Mouse (Mus musculus): ENCODE data around the gene Usp48.

The Usp48 gene

GRCm38 (mm10) chr4:137687234-137687825, 93.8 kb downstream of the Usp48 start:
- no peak for DNase-seq (ENCODE audit: low read depth)

GRCm38 (mm10) chr4:137692107-137692902, 98.8 kb downstream of the Usp48 start:
- no peak for DNase-seq (ENCODE audit: low read depth)

GRCm38 (mm10) chr4:137695300-137695699, 101.7 kb downstream of the Usp48 start:
- DNase-seq (ENCODE audit: low read depth): no peak

- no peak for DNase-seq (ENCODE audit: low read depth)
Observed at GRCm38 (mm10) chr4:137695900-137696299, 102.3 kb downstream of the Usp48 start.

GRCm38 (mm10) chr4:137697156-137697885, 103.8 kb downstream of the Usp48 start:
- DNase-seq (ENCODE audit: low read depth): no peak

- DNase-seq (ENCODE audit: low read depth): no peak
Observed at GRCm38 (mm10) chr4:137698076-137698985, 104.8 kb downstream of the Usp48 start.

- DNase-seq (ENCODE audit: low read depth): no peak
Observed at GRCm38 (mm10) chr4:137699264-137700211, 106.0 kb downstream of the Usp48 start.

- no peak for DNase-seq (ENCODE audit: low read depth)
Observed at GRCm38 (mm10) chr4:137700960-137701359, 107.4 kb downstream of the Usp48 start.

GRCm38 (mm10) chr4:137703077-137703476, 109.5 kb downstream of the Usp48 start:
- DNase-seq (ENCODE audit: low read depth): no peak

GRCm38 (mm10) chr4:137704561-137704960, 111.0 kb downstream of the Usp48 start:
- DNase-seq (ENCODE audit: low read depth): no peak

- no peak for DNase-seq (ENCODE audit: low read depth)
Observed at GRCm38 (mm10) chr4:137705379-137705778, 111.8 kb downstream of the Usp48 start.

- DNase-seq (ENCODE audit: low read depth): no peak
Observed at GRCm38 (mm10) chr4:137706510-137706909, 113.0 kb downstream of the Usp48 start.

- DNase-seq (ENCODE audit: low read depth): peak; percentile 67
Observed at GRCm38 (mm10) chr4:137707216-137707990, 113.8 kb downstream of the Usp48 start.
